Mouse (Mus musculus): ENCODE results near the gene Aagab.

DNA sequence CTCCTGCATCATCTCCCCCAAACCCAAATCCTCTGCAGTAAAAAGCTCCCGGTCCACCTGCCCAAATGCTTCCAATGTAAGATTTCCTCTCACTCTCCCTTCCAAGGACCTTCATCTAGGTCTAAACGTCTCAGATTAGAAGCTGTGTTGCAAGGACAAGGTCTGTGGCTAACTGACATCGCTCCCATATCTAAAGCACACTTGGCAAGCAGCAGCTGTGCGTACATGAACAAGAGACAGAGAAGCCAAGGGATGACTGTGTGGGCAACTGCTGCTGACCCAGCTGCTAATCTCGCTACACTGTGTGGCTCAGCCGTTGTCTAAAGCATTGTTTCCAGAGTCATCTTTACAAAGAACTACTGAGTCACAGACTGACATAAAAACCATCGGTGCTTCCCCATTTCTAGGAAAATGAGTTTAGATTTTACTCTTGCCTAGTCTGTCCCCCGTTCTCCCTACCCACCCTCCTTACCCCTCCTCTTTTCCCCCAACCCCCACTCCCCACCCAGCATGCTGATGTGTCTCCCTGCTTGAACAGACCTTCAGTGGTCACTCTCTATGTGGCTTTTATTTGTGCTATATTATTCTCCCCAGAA is 10.7 kb upstream of the Aagab start:
- TF ChIP-seq CTCF (conservative IDR thresholded peaks at IDR 0.05; ENCODE audit: low read length), result no peak
- no peak for TF ChIP-seq POU5F1 (IDR thresholded peaks at IDR 0.05; ENCODE audit: borderline replicate concordance, low read length)

All from E14TG2a.4 (cell line).